Mouse (Mus musculus) forebrain, embryonic 12.5 days (tissue): ENCODE data around the gene Kcnc1. TPM values are rescaled to one million over a fixed set of nuclear protein-coding genes. Genes with fewer than 3 reads are reported as not detected.

Experiments
- ATAC-seq: fragments of 200-750 bp; cut with Nextera tagmentation; 2 replicates; pipeline ENCODE4 v1.8.0; 2017; ENCODE audit warnings: moderate TSS enrichment; ENCODE audit not compliant: low FRiP score
- H3K27ac ChIP-seq: fragments of 300-500 bp; sonication (generic); 2 replicates; pipeline ENCODE4 v1.5.1; 2016; ENCODE audit warnings: mild to moderate bottlenecking
- H3K27me3 ChIP-seq: fragments of 300-500 bp; sonication (generic); 2 replicates; pipeline ENCODE4 v1.6.1; 2016; ENCODE audit warnings: mild to moderate bottlenecking
- H3K36me3 ChIP-seq: fragments of 300-500 bp; sonication (generic); replicated peaks from 2 replicates; pipeline ENCODE4 v1.6.1; 2016; ENCODE audit warnings: mild to moderate bottlenecking
- H3K4me1 ChIP-seq: fragments of 300-500 bp; sonication (generic); 2 replicates; pipeline ENCODE4 v1.6.1; 2016
- H3K4me2 ChIP-seq: fragments of 300-500 bp; sonication (generic); 2 replicates; pipeline ENCODE4 v1.6.1; 2016; ENCODE audit warnings: mild to moderate bottlenecking, moderate library complexity
- H3K4me3 ChIP-seq: fragments of 300-500 bp; sonication (generic); replicated peaks from 2 replicates; pipeline ENCODE4 v1.5.1; 2016; ENCODE audit warnings: mild to moderate bottlenecking
- H3K9ac ChIP-seq: fragments of 300-500 bp; sonication (generic); 2 replicates; pipeline ENCODE4 v1.6.1; 2016; ENCODE audit warnings: mild to moderate bottlenecking
- H3K9me3 ChIP-seq: fragments of 300-500 bp; sonication (generic); 2 replicates; pipeline ENCODE4 v1.6.1; 2016
- WGBS: fragments of 180-500 bp; shearing (Covaris S2); methylation state at CpG from one replicate; pipeline ENCODE4 v1.1.7; 2016; 5-methylcytosine and 5-hydroxymethylcytosine counted together
- polyA plus RNA-seq: library from polyadenylated mRNA; unstranded; fragments of >200 nt; fragmentation: Nextera tagmentation; extraction: Ambion mirVana; gene quantifications from 2 replicates; pipeline ENCODE4 v1.2.1, GENCODE M21; 2016

The Kcnc1 gene
- polyA plus RNA-seq, 1 experiment from 2014 or later: 4.8 TPM

DNA sequence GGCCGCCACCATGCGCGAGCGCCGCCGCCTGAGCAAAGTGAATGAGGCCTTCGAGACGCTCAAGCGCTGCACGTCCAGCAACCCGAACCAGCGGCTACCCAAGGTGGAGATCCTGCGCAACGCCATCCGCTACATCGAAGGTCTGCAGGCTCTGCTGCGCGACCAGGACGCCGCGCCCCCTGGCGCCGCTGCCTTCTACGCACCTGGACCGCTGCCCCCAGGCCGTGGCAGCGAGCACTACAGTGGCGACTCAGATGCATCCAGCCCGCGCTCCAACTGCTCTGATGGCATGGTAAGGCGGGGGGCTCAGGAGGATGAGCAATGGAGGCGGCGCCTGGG lies 19.3 kb upstream of the Kcnc1 start:
- under 1% methylated on average over 33 of the region's 33 CpGs for WGBS
- Histone ChIP-seq H3K27ac (no peak overlapping the region), H3K9me3 (no peaks in the 10 kb centered on the region), H3K9ac (no peak overlapping the region), H3K4me3 (peak overlapping the region; percentile 32), H3K27me3 (peaks cover 80% of the 10 kb centered on the region), H3K36me3 (no peaks in the 10 kb centered on the region), H3K4me2 (peak overlapping the region; percentile 49), H3K4me1 (peaks cover 22% of the 10 kb centered on the region)
- ATAC-seq: peak; percentile 53; the same call in 1 of the 2 replicates

GRCm38 (mm10) chr7:46378123-46378522 lies 18.2 kb upstream of the Kcnc1 start:
- H3K27me3 ChIP-seq: peaks cover 72% of the 10 kb centered on the region
- H3K36me3 ChIP-seq: no peaks in the 10 kb centered on the region
- no peak for ATAC-seq
- no peak overlapping the region; the same call in 1 of the 2 replicates for H3K9ac ChIP-seq
- H3K9me3 ChIP-seq: no peaks in the 10 kb centered on the region
- peak overlapping the region; percentile 22; the same call in 1 of the 2 replicates for H3K4me3 ChIP-seq
- H3K27ac ChIP-seq: no peak overlapping the region
- 2% methylated on average over 22 of the region's 22 CpGs for WGBS
- H3K4me1 ChIP-seq: peaks cover 22% of the 10 kb centered on the region
- peak overlapping the region; percentile 36 for H3K4me2 ChIP-seq

DNA sequence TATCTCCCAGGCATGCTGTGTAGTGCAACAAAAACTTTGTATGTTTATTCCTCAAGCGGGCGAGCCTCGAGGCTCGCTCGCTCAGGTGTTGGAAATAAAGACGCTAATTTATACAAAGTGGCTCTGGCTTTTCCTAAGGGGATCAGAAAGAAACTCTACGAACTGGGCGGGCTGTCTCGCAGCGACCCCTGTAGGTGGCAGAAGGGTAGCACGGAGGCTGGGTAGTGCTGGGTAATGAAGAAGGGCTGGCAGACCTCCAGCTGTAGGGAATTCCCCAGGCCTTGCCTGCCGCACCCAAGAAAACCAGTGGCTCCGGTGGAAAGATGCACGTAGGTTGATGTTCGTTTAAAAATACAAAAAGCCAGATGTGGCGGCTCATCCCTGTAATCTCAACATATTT lies 17.3 kb upstream of the Kcnc1 start:
- Histone ChIP-seq H3K9ac (no peak overlapping the region), H3K4me3 (no peak overlapping the region), H3K36me3 (no peaks in the 10 kb centered on the region), H3K27me3 (peaks cover 68% of the 10 kb centered on the region), H3K4me2 (no peak overlapping the region), H3K27ac (no peak overlapping the region), H3K4me1 (peaks cover 22% of the 10 kb centered on the region), H3K9me3 (no peaks in the 10 kb centered on the region)
- WGBS: 8% methylated on average over 16 of the region's 16 CpGs
- ATAC-seq: no peak; the same call in 1 of the 2 replicates

- no peak overlapping the region for H3K4me3 ChIP-seq
- no peak overlapping the region for H3K9ac ChIP-seq
- peaks cover 22% of the 10 kb centered on the region for H3K4me1 ChIP-seq
- H3K27ac ChIP-seq: no peak overlapping the region
- no peak for ATAC-seq
- no peaks in the 10 kb centered on the region for H3K9me3 ChIP-seq
- 69% methylated on average over 9 of the region's 9 CpGs for WGBS
- peaks cover 53% of the 10 kb centered on the region for H3K27me3 ChIP-seq
- no peak overlapping the region for H3K4me2 ChIP-seq
- H3K36me3 ChIP-seq: no peaks in the 10 kb centered on the region
Measured at GRCm38 (mm10) chr7:46380625-46381024, 15.7 kb upstream of the Kcnc1 start.

GRCm38 (mm10) chr7:46387430-46387829 lies 8.9 kb upstream of the Kcnc1 start:
- Histone ChIP-seq H3K27me3 (peaks cover 19% of the 10 kb centered on the region; the same call in 1 of the 2 replicates), H3K9ac (no peak overlapping the region), H3K9me3 (no peaks in the 10 kb centered on the region), H3K36me3 (no peaks in the 10 kb centered on the region), H3K27ac (no peak overlapping the region), H3K4me1 (no peaks in the 10 kb centered on the region), H3K4me2 (no peak overlapping the region), H3K4me3 (no peak overlapping the region)
- WGBS: 88% methylated on average over 3 of the region's 3 CpGs
- ATAC-seq: no peak

- 90% methylated on average over 10 of the region's 10 CpGs for WGBS
- H3K36me3 ChIP-seq: no peaks in the 10 kb centered on the region
- no peaks in the 10 kb centered on the region for H3K4me1 ChIP-seq
Measured at GRCm38 (mm10) chr7:46389456-46390085, 6.7 kb upstream of the Kcnc1 start.

DNA sequence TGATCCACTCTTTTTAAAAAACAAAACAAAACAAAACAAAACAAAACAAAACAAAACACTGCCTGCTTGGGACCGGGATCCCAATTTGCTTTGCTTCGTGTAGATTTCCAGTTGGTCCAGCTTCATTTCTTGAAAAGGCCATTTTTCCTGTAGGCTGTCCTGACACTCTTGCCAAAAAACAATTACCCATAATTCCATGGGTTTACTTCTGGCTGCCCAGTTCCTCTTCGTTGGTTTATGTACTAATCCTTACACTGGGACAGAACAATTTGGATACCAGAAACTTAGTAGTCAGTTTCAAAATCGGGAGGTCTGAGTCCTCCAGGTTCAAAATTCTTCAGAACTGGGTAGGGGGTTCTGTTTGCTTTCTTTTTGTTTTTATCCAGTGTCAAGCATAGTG lies 6.1 kb upstream of the Kcnc1 start:
- 68% methylated on average over 4 of the region's 4 CpGs for WGBS
- H3K4me2 ChIP-seq: no peak overlapping the region
- no peak overlapping the region for H3K27ac ChIP-seq
- H3K4me3 ChIP-seq: no peak overlapping the region
- no peaks in the 10 kb centered on the region for H3K9me3 ChIP-seq
- peaks cover 40% of the 10 kb centered on the region for H3K27me3 ChIP-seq
- no peak for ATAC-seq
- H3K4me1 ChIP-seq: no peaks in the 10 kb centered on the region
- H3K36me3 ChIP-seq: no peaks in the 10 kb centered on the region
- no peak overlapping the region for H3K9ac ChIP-seq

More at GRCm38 (mm10) chr7:46389456-46390085, 6.7 kb upstream of the Kcnc1 start:
- Histone ChIP-seq H3K27ac (no peak overlapping the region), H3K27me3 (peaks cover 34% of the 10 kb centered on the region), H3K4me2 (no peak overlapping the region), H3K9ac (no peak overlapping the region), H3K4me3 (no peak overlapping the region), H3K9me3 (no peaks in the 10 kb centered on the region)
- ATAC-seq: no peak

DNA sequence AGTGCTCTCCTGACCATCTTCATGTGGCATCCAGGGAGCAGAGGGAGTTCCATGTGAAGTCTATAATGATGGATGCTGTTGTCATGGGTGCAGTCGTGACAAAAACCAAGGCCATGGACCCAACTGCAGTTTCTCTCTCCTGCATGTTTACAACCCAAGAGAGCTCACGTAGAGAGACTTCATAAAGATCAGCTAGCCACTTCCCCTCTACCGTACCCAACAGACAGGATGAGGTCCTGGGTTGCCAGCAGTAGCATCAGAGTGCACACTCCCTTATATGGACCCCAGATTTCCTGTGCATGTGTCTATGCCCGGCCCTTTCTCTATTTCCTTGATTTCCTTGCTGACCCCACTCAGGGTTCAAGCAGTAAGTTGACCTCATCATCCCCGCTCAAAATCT lies 4.6 kb upstream of the Kcnc1 start:
- WGBS: 61% methylated on average over 5 of the region's 5 CpGs
- Histone ChIP-seq H3K9me3 (no peaks in the 10 kb centered on the region), H3K27ac (no peak overlapping the region), H3K36me3 (no peaks in the 10 kb centered on the region), H3K4me3 (no peak overlapping the region), H3K4me1 (no peaks in the 10 kb centered on the region; the same call in none of the 2 replicates), H3K27me3 (peaks cover 52% of the 10 kb centered on the region), H3K9ac (no peak overlapping the region), H3K4me2 (no peak overlapping the region)
- ATAC-seq: no peak

GRCm38 (mm10) chr7:46393116-46393515 lies 3.2 kb upstream of the Kcnc1 start:
- H3K4me1 ChIP-seq: peaks cover 12% of the 10 kb centered on the region
- H3K4me3 ChIP-seq: no peak overlapping the region
- no peak overlapping the region for H3K4me2 ChIP-seq
- no peaks in the 10 kb centered on the region for H3K9me3 ChIP-seq
- peak; percentile 30; the same call in 1 of the 2 replicates for ATAC-seq
- H3K27me3 ChIP-seq: peaks cover 59% of the 10 kb centered on the region
- no peaks in the 10 kb centered on the region for H3K36me3 ChIP-seq
- 0% methylated on average over 2 of the region's 2 CpGs for WGBS
- no peak overlapping the region for H3K9ac ChIP-seq
- H3K27ac ChIP-seq: no peak overlapping the region

DNA sequence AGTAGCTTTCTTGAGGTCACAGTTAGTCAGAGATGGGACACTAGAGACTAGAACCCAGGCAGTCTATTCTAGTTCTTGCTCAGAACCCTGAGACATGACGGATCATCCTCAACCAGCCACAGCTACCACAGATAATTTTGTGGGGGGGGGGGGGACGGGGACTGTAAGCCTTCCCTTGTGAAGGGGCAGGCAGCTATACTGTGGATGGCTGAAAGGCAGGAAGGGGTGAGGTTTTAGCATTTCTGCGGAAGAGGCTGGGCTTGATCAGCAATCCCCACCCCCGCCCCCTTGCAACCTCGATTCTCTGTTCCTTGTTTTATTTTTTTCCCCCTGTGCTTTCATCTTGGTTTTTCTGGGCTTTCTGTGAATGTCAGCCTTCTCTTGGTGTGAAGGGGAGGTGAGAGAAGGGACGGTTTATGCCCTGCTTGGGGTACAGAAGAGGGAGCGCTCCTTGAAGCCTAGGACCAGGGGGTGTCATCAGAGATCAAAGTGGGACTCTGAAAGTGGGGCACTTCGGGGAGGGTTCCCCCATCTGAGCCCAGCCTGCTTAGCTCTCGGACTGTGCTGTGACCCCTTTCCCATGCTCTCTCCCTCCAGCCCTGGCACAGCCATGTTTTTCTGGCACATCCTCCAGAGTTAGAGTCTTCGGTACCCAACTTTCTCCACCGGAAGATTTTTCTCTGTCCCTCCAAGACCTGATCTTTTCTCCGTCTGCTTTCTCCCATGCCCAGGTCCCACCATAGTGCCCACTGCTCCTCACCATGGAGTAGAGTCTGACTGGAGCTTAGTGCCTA lies 2.4 kb upstream of the Kcnc1 start:
- H3K36me3 ChIP-seq: no peaks in the 10 kb centered on the region
- H3K4me1 ChIP-seq: peaks cover 12% of the 10 kb centered on the region
- H3K4me3 ChIP-seq: no peak overlapping the region
- no peak for ATAC-seq
- no peak overlapping the region for H3K4me2 ChIP-seq
- peaks cover 67% of the 10 kb centered on the region for H3K27me3 ChIP-seq
- no peak overlapping the region for H3K9ac ChIP-seq
- H3K9me3 ChIP-seq: no peaks in the 10 kb centered on the region
- no peak overlapping the region for H3K27ac ChIP-seq
- WGBS: 54% methylated on average over 12 of the region's 12 CpGs

GRCm38 (mm10) chr7:46394933-46395332 lies 1.4 kb upstream of the Kcnc1 start:
- H3K9me3 ChIP-seq: no peaks in the 10 kb centered on the region
- WGBS: 76% methylated on average over 4 of the region's 4 CpGs
- no peak overlapping the region for H3K27ac ChIP-seq
- H3K36me3 ChIP-seq: no peaks in the 10 kb centered on the region
- peaks cover 18% of the 10 kb centered on the region for H3K4me1 ChIP-seq
- no peak for ATAC-seq
- H3K4me2 ChIP-seq: no peak overlapping the region
- H3K27me3 ChIP-seq: peaks cover 78% of the 10 kb centered on the region
- no peak overlapping the region for H3K4me3 ChIP-seq
- H3K9ac ChIP-seq: no peak overlapping the region

DNA sequence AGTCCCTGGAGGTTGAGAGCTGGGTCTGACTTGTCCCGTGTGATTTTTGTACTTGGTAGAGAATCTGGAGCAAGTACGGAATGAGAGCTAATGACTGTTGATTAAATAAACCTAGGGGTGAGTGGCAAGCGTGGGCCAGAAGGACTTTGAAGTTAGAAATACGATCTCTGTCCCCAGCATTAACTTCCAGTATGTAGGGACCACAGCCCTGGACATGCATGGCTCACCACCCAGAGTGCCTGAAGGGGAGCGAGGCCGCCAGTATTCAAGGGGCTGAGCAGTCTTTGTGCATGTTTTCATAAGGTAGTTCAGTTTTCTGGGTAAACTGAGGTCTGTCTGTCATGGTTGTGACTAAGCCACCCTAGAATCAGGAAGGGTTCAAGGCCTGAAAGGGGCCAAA lies 726 bp upstream of the Kcnc1 start:
- peaks cover 24% of the 10 kb centered on the region for H3K4me1 ChIP-seq
- peak overlapping the region; percentile 73; the same call in 1 of the 2 replicates for H3K9ac ChIP-seq
- no peaks in the 10 kb centered on the region for H3K9me3 ChIP-seq
- H3K4me2 ChIP-seq: peak overlapping the region; percentile 79; the same call in 1 of the 2 replicates
- WGBS: 52% methylated on average over 6 of the region's 6 CpGs
- H3K27ac ChIP-seq: no peak overlapping the region
- peaks cover 84% of the 10 kb centered on the region for H3K27me3 ChIP-seq
- peak overlapping the region; percentile 66; the same call in 1 of the 2 replicates for H3K4me3 ChIP-seq
- H3K36me3 ChIP-seq: no peaks in the 10 kb centered on the region
- no peak for ATAC-seq
